Mouse (Mus musculus): ENCODE data around the gene Iqcm. TPM values are rescaled to one million over a fixed set of nuclear protein-coding genes. Genes with fewer than 3 reads are reported as not detected.
"Not testable (repeated sequence)": the region's sequence is repeated elsewhere in the genome, so short reads cannot be mapped to it uniquely, and the experiment has no call there.

Gene Iqcm
- total RNA-seq (2017) = not detected in 3 replicates

DNA sequence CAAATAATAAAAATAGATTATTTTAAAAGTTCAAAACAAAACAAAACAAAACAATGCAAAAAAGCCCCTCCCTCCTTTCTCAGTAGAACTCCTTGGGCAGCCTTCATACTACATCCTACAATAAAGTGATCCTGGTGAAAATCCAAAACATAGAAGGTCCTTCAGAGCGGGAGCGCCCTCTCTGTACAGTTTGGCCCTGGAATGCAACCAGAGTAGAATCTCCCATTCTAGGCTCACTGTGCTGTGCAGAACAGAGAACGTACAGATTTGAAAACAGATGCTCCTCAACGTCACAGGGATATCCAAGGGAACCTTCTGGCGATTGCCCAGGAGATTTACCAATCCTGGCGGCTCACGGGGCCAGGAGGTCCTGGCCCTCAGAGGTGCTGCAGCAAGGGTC lies at the start of gene Iqcm:
Iqcm (plus strand) TSS at position 301 of the 400 bp plus-strand sequence.
- ATAC-seq (replicated peaks; ENCODE audit: insufficient number of reproducible peaks, low FRiP score, low TSS enrichment, poor library complexity, severe bottlenecking) = no peak

- no peak for ATAC-seq (replicated peaks; ENCODE audit: insufficient number of reproducible peaks, low FRiP score, low TSS enrichment, poor library complexity, severe bottlenecking)
Measured at GRCm38 (mm10) chr8:75406489-75406888, 42.0 kb upstream of the Iqcm start, which contains the start of gene Gm10358. Gene Gm10358 (minus strand): TSS chr8:75406589.

- ATAC-seq (replicated peaks; ENCODE audit: insufficient number of reproducible peaks, low FRiP score, low TSS enrichment, poor library complexity, severe bottlenecking) = not testable (repeated sequence)
Measured at GRCm38 (mm10) chr8:75415696-75416095, 32.8 kb upstream of the Iqcm start.

- ATAC-seq (replicated peaks; ENCODE audit: insufficient number of reproducible peaks, low FRiP score, low TSS enrichment, poor library complexity, severe bottlenecking) = no peak
Measured at GRCm38 (mm10) chr8:75476756-75477155, 28.3 kb downstream of the Iqcm start.

- ATAC-seq (replicated peaks; ENCODE audit: insufficient number of reproducible peaks, low FRiP score, low TSS enrichment, poor library complexity, severe bottlenecking) = no peak
Measured at GRCm38 (mm10) chr8:75489035-75489678, 40.7 kb downstream of the Iqcm start.

- ATAC-seq (replicated peaks; ENCODE audit: insufficient number of reproducible peaks, low FRiP score, low TSS enrichment, poor library complexity, severe bottlenecking) = no peak
Measured at GRCm38 (mm10) chr8:75509299-75509698, 60.8 kb downstream of the Iqcm start.

GRCm38 (mm10) chr8:75513786-75514185 lies 65.3 kb downstream of the Iqcm start:
- no peak for ATAC-seq (replicated peaks; ENCODE audit: insufficient number of reproducible peaks, low FRiP score, low TSS enrichment, poor library complexity, severe bottlenecking)

DNA sequence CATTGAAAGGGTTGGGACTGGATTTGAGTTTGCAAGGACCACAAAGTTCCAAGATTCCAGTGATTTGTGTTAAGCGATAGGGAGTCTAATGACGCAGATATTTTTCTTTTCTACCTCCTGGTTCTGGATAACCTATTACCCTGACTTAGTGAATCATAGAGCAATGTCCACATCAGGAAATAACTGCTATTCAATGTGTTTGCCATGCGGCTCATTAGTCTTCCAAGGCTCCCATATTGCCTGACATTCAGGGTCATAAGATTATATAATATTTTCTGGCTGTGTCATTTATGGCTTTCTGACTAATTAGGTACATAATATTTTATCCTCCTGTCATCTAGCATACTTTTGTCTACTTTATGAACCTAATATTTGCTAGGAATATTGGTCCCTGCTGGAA lies 100.8 kb downstream of the Iqcm start:
- ATAC-seq (replicated peaks; ENCODE audit: insufficient number of reproducible peaks, low FRiP score, low TSS enrichment, poor library complexity, severe bottlenecking) = no peak

GRCm38 (mm10) chr8:75596281-75596680 lies 147.8 kb downstream of the Iqcm start:
- ATAC-seq (replicated peaks; ENCODE audit: insufficient number of reproducible peaks, low FRiP score, low TSS enrichment, poor library complexity, severe bottlenecking) = no peak

DNA sequence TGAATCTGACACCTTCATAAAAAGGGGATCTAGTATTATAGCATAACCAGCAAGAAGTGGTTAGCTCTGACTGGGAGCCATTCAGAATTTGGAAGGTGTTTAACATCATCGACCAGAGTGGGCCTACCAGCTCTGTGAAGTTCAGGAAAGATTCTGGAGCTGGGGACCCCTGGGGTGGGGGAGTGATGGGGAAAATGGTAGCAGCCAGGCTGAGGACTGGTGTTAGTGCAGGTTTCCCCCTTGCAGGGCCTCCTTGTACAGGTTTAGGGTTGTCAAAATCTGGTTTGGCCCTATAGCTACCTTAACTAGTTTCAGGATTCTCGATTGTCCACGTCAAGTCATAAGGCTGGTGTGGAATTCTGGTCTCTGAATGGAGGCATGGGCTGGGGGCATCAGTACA lies 194.5 kb downstream of the Iqcm start:
- no peak for ATAC-seq (replicated peaks; ENCODE audit: insufficient number of reproducible peaks, low FRiP score, low TSS enrichment, poor library complexity, severe bottlenecking)

- no peak for ATAC-seq (replicated peaks; ENCODE audit: insufficient number of reproducible peaks, low FRiP score, low TSS enrichment, poor library complexity, severe bottlenecking)
Measured at GRCm38 (mm10) chr8:75659287-75659686, 210.8 kb downstream of the Iqcm start.

DNA sequence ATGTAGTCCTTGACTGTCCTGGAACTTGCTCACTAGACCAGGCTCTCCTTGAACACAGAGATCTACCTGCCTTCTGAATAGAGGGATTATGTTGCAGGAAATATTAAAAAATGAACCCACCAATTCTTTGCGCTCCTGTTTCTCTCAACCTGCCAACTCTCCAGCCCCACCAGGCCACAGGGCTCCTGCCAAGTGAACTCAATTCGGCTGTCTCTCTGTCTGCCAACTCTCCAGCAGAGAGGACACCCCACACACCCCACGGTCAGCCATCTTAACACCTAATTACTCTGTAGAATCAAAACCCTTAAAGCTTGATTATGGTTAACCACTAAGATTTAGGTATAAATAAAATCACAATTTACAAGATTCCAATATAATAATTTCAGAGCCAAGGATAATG lies 298.1 kb downstream of the Iqcm start:
- no peak for ATAC-seq (replicated peaks; ENCODE audit: insufficient number of reproducible peaks, low FRiP score, low TSS enrichment, poor library complexity, severe bottlenecking)

DNA sequence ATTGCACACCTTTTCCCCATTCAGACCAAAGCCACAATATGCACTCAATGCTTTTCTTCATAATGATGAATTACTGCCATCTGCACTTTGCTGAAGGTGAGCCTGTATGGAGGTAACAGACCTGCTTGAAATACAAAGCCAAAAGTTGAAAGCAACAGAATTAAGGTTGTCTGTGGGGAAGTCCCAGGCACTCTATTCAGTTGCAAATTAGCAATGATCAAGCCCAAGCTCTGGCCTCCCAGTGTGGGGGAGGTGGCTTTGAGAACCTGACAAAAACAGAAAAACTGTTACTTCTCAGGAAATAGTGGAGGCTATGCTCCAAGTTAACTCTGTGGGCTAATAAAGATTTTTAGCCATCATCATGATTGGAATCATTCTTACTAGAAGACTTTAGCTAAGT lies 307.1 kb downstream of the Iqcm start:
- ATAC-seq (replicated peaks; ENCODE audit: insufficient number of reproducible peaks, low FRiP score, low TSS enrichment, poor library complexity, severe bottlenecking) = no peak

- no peak for ATAC-seq (replicated peaks; ENCODE audit: insufficient number of reproducible peaks, low FRiP score, low TSS enrichment, poor library complexity, severe bottlenecking)
Measured at GRCm38 (mm10) chr8:75828468-75829132, 380.1 kb downstream of the Iqcm start.

- no peak for ATAC-seq (replicated peaks; ENCODE audit: insufficient number of reproducible peaks, low FRiP score, low TSS enrichment, poor library complexity, severe bottlenecking)
Measured at GRCm38 (mm10) chr8:75835245-75835644, 386.8 kb downstream of the Iqcm start.

GRCm38 (mm10) chr8:75917603-75918344 lies 469.3 kb downstream of the Iqcm start:
- no peak for ATAC-seq (replicated peaks; ENCODE audit: insufficient number of reproducible peaks, low FRiP score, low TSS enrichment, poor library complexity, severe bottlenecking)

GRCm38 (mm10) chr8:75949166-75949565 lies 500.7 kb downstream of the Iqcm start:
- no peak for ATAC-seq (replicated peaks; ENCODE audit: insufficient number of reproducible peaks, low FRiP score, low TSS enrichment, poor library complexity, severe bottlenecking)

DNA sequence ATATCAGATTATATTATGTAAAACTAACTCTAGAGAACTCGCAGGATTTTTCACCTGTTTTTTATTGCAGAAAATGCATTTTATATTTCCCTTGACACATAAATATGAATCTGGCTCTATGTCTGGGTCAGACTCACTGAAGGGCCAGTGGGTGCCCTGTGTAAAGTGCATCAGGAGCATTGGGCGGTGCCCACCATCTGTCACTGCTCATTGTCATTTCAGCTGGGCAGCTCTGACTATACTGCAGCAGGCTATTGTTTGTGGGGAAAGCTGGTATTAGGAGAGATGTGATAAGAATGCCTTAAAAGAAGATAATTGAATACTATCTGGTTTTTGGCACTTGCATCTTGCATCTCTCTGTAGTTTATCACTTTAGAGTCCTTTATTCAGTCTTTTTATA lies 507.5 kb downstream of the Iqcm start:
- no peak for ATAC-seq (replicated peaks; ENCODE audit: insufficient number of reproducible peaks, low FRiP score, low TSS enrichment, poor library complexity, severe bottlenecking)

GRCm38 (mm10) chr8:76018501-76018900 lies 570.0 kb downstream of the Iqcm start:
- no peak for ATAC-seq (replicated peaks; ENCODE audit: insufficient number of reproducible peaks, low FRiP score, low TSS enrichment, poor library complexity, severe bottlenecking)

Data from monocyte, adult 5-6 weeks (primary cell).